Mouse (Mus musculus): ENCODE results near the gene Pafah2. TPM values are rescaled to one million over a fixed set of nuclear protein-coding genes. Genes with fewer than 3 reads are reported as not detected.

Gene Pafah2
- polyA plus RNA-seq, 1 experiment from 2014 or later, result 9.2 TPM

- Histone ChIP-seq H3K27ac (no peak overlapping the region), H3K27me3 (no peaks in the 10 kb centered on the region), H3K9me3 (replicated peaks) (no peaks in the 10 kb centered on the region), H3K36me3 (no peaks in the 10 kb centered on the region), H3K4me1 (peaks cover 16% of the 10 kb centered on the region; the same call in 1 of the 2 replicates), H3K9ac (no peak overlapping the region), H3K4me2 (replicated peaks) (no peak overlapping the region), H3K4me3 (no peak overlapping the region)
- 34% methylated on average over 7 of the region's 7 CpGs for WGBS
- ATAC-seq (ENCODE audit: low FRiP score), result peak; percentile 60; the same call in 1 of the 2 replicates
Measured at GRCm38 (mm10) chr4:134436185-134436584, 40.1 kb downstream of the Pafah2 start.

GRCm38 (mm10) chr4:134436659-134437058, 40.5 kb downstream of the Pafah2 start:
- Histone ChIP-seq H3K4me1 (peaks cover 12% of the 10 kb centered on the region; the same call in 1 of the 2 replicates), H3K9ac (no peak overlapping the region), H3K9me3 (replicated peaks) (no peaks in the 10 kb centered on the region), H3K27ac (no peak overlapping the region), H3K27me3 (no peaks in the 10 kb centered on the region), H3K4me3 (no peak overlapping the region), H3K4me2 (replicated peaks) (no peak overlapping the region), H3K36me3 (no peaks in the 10 kb centered on the region)
- ATAC-seq (ENCODE audit: low FRiP score), result peak; percentile 56; the same call in 1 of the 2 replicates
- 69% methylated on average over 10 of the region's 10 CpGs for WGBS

GRCm38 (mm10) chr4:134439119-134439518, 43.0 kb downstream of the Pafah2 start:
- peaks cover 12% of the 10 kb centered on the region; the same call in 1 of the 2 replicates for H3K4me1 ChIP-seq
- 72% methylated on average over 3 of the region's 3 CpGs for WGBS

GRCm38 (mm10) chr4:134439919-134440318, 43.8 kb downstream of the Pafah2 start:
- WGBS, result 93% methylated on average over 4 of the region's 4 CpGs
- Histone ChIP-seq H3K4me3 (no peak overlapping the region), H3K27me3 (no peaks in the 10 kb centered on the region), H3K36me3 (no peaks in the 10 kb centered on the region), H3K4me1 (peaks cover 12% of the 10 kb centered on the region; the same call in 1 of the 2 replicates), H3K9me3 (replicated peaks) (no peaks in the 10 kb centered on the region), H3K27ac (no peak overlapping the region), H3K4me2 (replicated peaks) (no peak overlapping the region), H3K9ac (no peak overlapping the region)
- no peak for ATAC-seq (ENCODE audit: low FRiP score)

More at GRCm38 (mm10) chr4:134439119-134439518, 43.0 kb downstream of the Pafah2 start:
- Histone ChIP-seq H3K27ac (no peak overlapping the region), H3K4me2 (replicated peaks) (no peak overlapping the region), H3K9ac (no peak overlapping the region), H3K9me3 (replicated peaks) (no peaks in the 10 kb centered on the region), H3K36me3 (no peaks in the 10 kb centered on the region), H3K4me3 (no peak overlapping the region), H3K27me3 (no peaks in the 10 kb centered on the region)
- ATAC-seq (ENCODE audit: low FRiP score), result no peak

- Histone ChIP-seq H3K9ac (no peak overlapping the region), H3K4me2 (replicated peaks) (no peak overlapping the region), H3K4me3 (no peak overlapping the region), H3K27me3 (no peaks in the 10 kb centered on the region), H3K9me3 (replicated peaks) (no peaks in the 10 kb centered on the region), H3K4me1 (peaks cover 9% of the 10 kb centered on the region; the same call in 1 of the 2 replicates), H3K36me3 (no peaks in the 10 kb centered on the region), H3K27ac (no peak overlapping the region)
- no peak for ATAC-seq (ENCODE audit: low FRiP score)
- WGBS, result 88% methylated on average over 4 of the region's 4 CpGs
Measured at GRCm38 (mm10) chr4:134442216-134442615, 46.1 kb downstream of the Pafah2 start.

- H3K27ac ChIP-seq, result no peak overlapping the region
- no peaks in the 10 kb centered on the region for H3K36me3 ChIP-seq
- no peak overlapping the region for H3K9ac ChIP-seq
- H3K4me2 ChIP-seq (replicated peaks), result no peak overlapping the region
- ATAC-seq (ENCODE audit: low FRiP score), result no peak
- peaks cover 9% of the 10 kb centered on the region; the same call in 1 of the 2 replicates for H3K4me1 ChIP-seq
- no peaks in the 10 kb centered on the region for H3K27me3 ChIP-seq
- H3K9me3 ChIP-seq (replicated peaks), result no peaks in the 10 kb centered on the region
- H3K4me3 ChIP-seq, result no peak overlapping the region
- 38% methylated on average over 7 of the region's 7 CpGs for WGBS
Measured at GRCm38 (mm10) chr4:134443589-134443988, 47.5 kb downstream of the Pafah2 start.

- H3K27ac ChIP-seq, result no peak overlapping the region
- no peak for ATAC-seq (ENCODE audit: low FRiP score)
- no peaks in the 10 kb centered on the region for H3K9me3 ChIP-seq (replicated peaks)
Measured at GRCm38 (mm10) chr4:134444949-134445348, 48.8 kb downstream of the Pafah2 start.

GRCm38 (mm10) chr4:134445489-134445888, 49.4 kb downstream of the Pafah2 start:
- no peaks in the 10 kb centered on the region for H3K9me3 ChIP-seq (replicated peaks)
- no peaks in the 10 kb centered on the region for H3K27me3 ChIP-seq
- H3K36me3 ChIP-seq, result no peaks in the 10 kb centered on the region
- no peak overlapping the region for H3K4me2 ChIP-seq (replicated peaks)
- no peak for ATAC-seq (ENCODE audit: low FRiP score)
- 55% methylated on average over 1 of the region's 1 CpGs for WGBS
- peaks cover 28% of the 10 kb centered on the region for H3K4me1 ChIP-seq
- H3K9ac ChIP-seq, result no peak overlapping the region
- no peak overlapping the region for H3K27ac ChIP-seq
- H3K4me3 ChIP-seq, result no peak overlapping the region

More at GRCm38 (mm10) chr4:134444949-134445348, 48.8 kb downstream of the Pafah2 start:
- 60% methylated on average over 7 of the region's 7 CpGs for WGBS
- no peak overlapping the region for H3K4me3 ChIP-seq
- H3K4me2 ChIP-seq (replicated peaks), result no peak overlapping the region
- no peaks in the 10 kb centered on the region for H3K27me3 ChIP-seq
- H3K4me1 ChIP-seq, result peaks cover 23% of the 10 kb centered on the region
- H3K9ac ChIP-seq, result no peak overlapping the region
- H3K36me3 ChIP-seq, result no peaks in the 10 kb centered on the region

GRCm38 (mm10) chr4:134447966-134448365, 51.8 kb downstream of the Pafah2 start:
- Histone ChIP-seq H3K27ac (no peak overlapping the region), H3K4me1 (peaks cover 40% of the 10 kb centered on the region), H3K9ac (no peak overlapping the region), H3K9me3 (replicated peaks) (no peaks in the 10 kb centered on the region), H3K27me3 (no peaks in the 10 kb centered on the region), H3K4me3 (no peak overlapping the region), H3K4me2 (replicated peaks) (no peak overlapping the region), H3K36me3 (no peaks in the 10 kb centered on the region)
- ATAC-seq (ENCODE audit: low FRiP score), result no peak
- WGBS, result 52% methylated on average over 20 of the region's 23 CpGs

- H3K4me2 ChIP-seq (replicated peaks), result peak overlapping the region; percentile 33; the same call in 1 of the 2 replicates
- H3K4me1 ChIP-seq, result peaks cover 45% of the 10 kb centered on the region
- H3K27ac ChIP-seq, result peak overlapping the region; percentile 95
- H3K9ac ChIP-seq, result no peak overlapping the region
- peak; percentile 60 for ATAC-seq (ENCODE audit: low FRiP score)
- H3K9me3 ChIP-seq (replicated peaks), result no peaks in the 10 kb centered on the region
- no peak overlapping the region for H3K4me3 ChIP-seq
- H3K36me3 ChIP-seq, result no peaks in the 10 kb centered on the region
- WGBS, result 10% methylated on average over 10 of the region's 13 CpGs
- H3K27me3 ChIP-seq, result peaks cover 7% of the 10 kb centered on the region
Measured at GRCm38 (mm10) chr4:134449595-134450391, 53.7 kb downstream of the Pafah2 start.

- Histone ChIP-seq H3K9ac (peak overlapping the region; percentile 35), H3K27ac (peak overlapping the region; percentile 95), H3K27me3 (peaks cover 11% of the 10 kb centered on the region), H3K4me1 (peaks cover 42% of the 10 kb centered on the region), H3K36me3 (no peaks in the 10 kb centered on the region), H3K4me3 (no peak overlapping the region), H3K4me2 (replicated peaks) (peak overlapping the region; percentile 33), H3K9me3 (replicated peaks) (no peaks in the 10 kb centered on the region)
- WGBS, result 13% methylated on average over 20 of the region's 20 CpGs
- peak; percentile 35 for ATAC-seq (ENCODE audit: low FRiP score)
Measured at GRCm38 (mm10) chr4:134450392-134451195, 54.5 kb downstream of the Pafah2 start.

GRCm38 (mm10) chr4:134451484-134451883, 55.4 kb downstream of the Pafah2 start:
- Histone ChIP-seq H3K27ac (peak overlapping the region; percentile 95; the same call in 1 of the 2 replicates), H3K4me3 (no peak overlapping the region), H3K4me1 (peaks cover 36% of the 10 kb centered on the region), H3K27me3 (peaks cover 11% of the 10 kb centered on the region), H3K9me3 (replicated peaks) (no peaks in the 10 kb centered on the region), H3K9ac (no peak overlapping the region), H3K36me3 (no peaks in the 10 kb centered on the region), H3K4me2 (replicated peaks) (peak overlapping the region; percentile 33; the same call in 1 of the 2 replicates)
- ATAC-seq (ENCODE audit: low FRiP score), result no peak
- WGBS, result 56% methylated on average over 9 of the region's 9 CpGs
